Mouse (Mus musculus): ENCODE data around the gene Sncg.

- TF ChIP-seq CTCF (IDR thresholded peaks at IDR 0.05; ENCODE audit: low read depth, low read length) (peak; percentile 81), POLR2A (IDR thresholded peaks at IDR 0.05; ENCODE audit: extremely low read depth, insufficient read depth, low read length) (no peak)
Observed at GRCm38 (mm10) chr14:34370203-34370602, 4.4 kb downstream of the Sncg start.
